ENCODE assay signal across 24 mouse cellular contexts in genomic region chr6:140645931-140646330, GRCm38 (mm10). TPM values are rescaled to one million over a fixed set of nuclear protein-coding genes. Genes with fewer than 3 reads are reported as not detected.
DNase-seq lines count a peak whose midpoint lies in the region; ATAC-seq and TF ChIP-seq lines count a peak whose summit lies in the region.
"Had no signal": no experiment of that assay in that cellular context is flagged by ENCODE, and none has a peak within 500 bp of the region (broad histone marks: within the 10 kb centered on the region; RNA-seq: fewer than 3 reads in every experiment).

No protein-coding gene starts in this region.

- H3K4me2 ChIP-seq in kidney, postnatal 0 days (ENCODE audit: low read length), result no peak overlapping the region
- H3K4me2 ChIP-seq in kidney, embryonic 16.5 days (replicated peaks; ENCODE audit: low read depth, low read length), result no peak overlapping the region
- H3K4me2 ChIP-seq: liver, embryonic 12.5 days; midbrain, embryonic 11.5 days; neural tube, embryonic 12.5 days had no signal

- no peak overlapping the region for H3K4me3 ChIP-seq in kidney, postnatal 0 days (replicated peaks; ENCODE audit: low read depth, low read length)
- H3K4me3 ChIP-seq in kidney, embryonic 16.5 days (ENCODE audit: low read length), result no peak overlapping the region
- H3K4me3 ChIP-seq: forebrain, embryonic 10.5 days; limb, embryonic 10.5 days; liver, embryonic 12.5 days; neural tube, embryonic 12.5 days had no signal

- DNase-seq in CD4-positive, CD25-positive, alpha-beta regulatory T cell, adult 2 months (ENCODE audit: low read depth, low spot score), result peak; percentile 27
- peak; percentile 35 for DNase-seq in kidney, postnatal 0 days (ENCODE audit: low spot score)
- peak; percentile 24 for DNase-seq in lung, postnatal 10 days
- DNase-seq in lung, adult 18-20 months, result no peak
- peak; percentile 61 for DNase-seq in naive thymus-derived CD4-positive, alpha-beta T cell, adult 2 months (ENCODE audit: low read depth)
- DNase-seq in frontal cortex, postnatal 36 days (ENCODE audit: low spot score in 2 of 2), result no peak
- DNase-seq: adrenal gland, postnatal 36 days; cerebellum, adult 11 months; cerebellum, adult 9-11 months; gastrocnemius, postnatal 25 days; kidney, adult 18-20 months; kidney, postnatal 10 days; retina, postnatal 1 day; right cerebral cortex, postnatal 25 days; thymus, postnatal 36 days had no signal

- H3K36me3 ChIP-seq in kidney, postnatal 0 days (ENCODE audit: insufficient read depth, low read length), result peaks cover 30% of the 10 kb centered on the region; the same call in 1 of the 2 replicates
- peaks cover 54% of the 10 kb centered on the region for H3K36me3 ChIP-seq in kidney, embryonic 16.5 days (ENCODE audit: insufficient read depth, low read length)

- no peaks in the 10 kb centered on the region for H3K9me3 ChIP-seq in kidney, postnatal 0 days (replicated peaks; ENCODE audit: low read length)
- H3K9me3 ChIP-seq in kidney, embryonic 16.5 days (ENCODE audit: low read length), result no peaks in the 10 kb centered on the region
- H3K9me3 ChIP-seq: forebrain, embryonic 10.5 days; limb, embryonic 10.5 days; liver, embryonic 12.5 days; neural tube, embryonic 12.5 days had no signal

- TF ChIP-seq CTCF in kidney, postnatal 0 days (IDR thresholded peaks at IDR 0.05; ENCODE audit: low read depth), result peak; percentile 59

- no peak overlapping the region for H3K9ac ChIP-seq in kidney, postnatal 0 days (ENCODE audit: low read depth, low read length)
- no peak overlapping the region for H3K9ac ChIP-seq in kidney, embryonic 16.5 days (replicated peaks; ENCODE audit: low read length)
- H3K9ac ChIP-seq: liver, embryonic 12.5 days; neural tube, embryonic 12.5 days had no signal

- H3K27ac ChIP-seq in kidney, postnatal 0 days, result no peak overlapping the region
- H3K27ac ChIP-seq in kidney, embryonic 16.5 days (ENCODE audit: low read length), result no peak overlapping the region
- H3K27ac ChIP-seq: forebrain, embryonic 10.5 days; limb, embryonic 10.5 days; liver, embryonic 12.5 days; neural tube, embryonic 12.5 days had no signal

- H3K4me1 ChIP-seq in kidney, postnatal 0 days (replicated peaks; ENCODE audit: insufficient read depth, low read length), result no peaks in the 10 kb centered on the region
- H3K4me1 ChIP-seq in kidney, embryonic 16.5 days (ENCODE audit: insufficient read depth, low read length), result no peaks in the 10 kb centered on the region
- H3K4me1 ChIP-seq: forebrain, embryonic 10.5 days; limb, embryonic 10.5 days; liver, embryonic 12.5 days; neural tube, embryonic 12.5 days had no signal

- no peak for ATAC-seq in CD4-positive, CD25-positive, alpha-beta regulatory T cell, adult 4 months
- no peak for ATAC-seq in kidney, postnatal 0 days (replicated peaks; ENCODE audit: low FRiP score, low read depth)
- ATAC-seq in kidney, embryonic 16.5 days (ENCODE audit: low FRiP score, low TSS enrichment), result no peak
- ATAC-seq: forebrain, embryonic 16.5 days; hindbrain, embryonic 16.5 days; liver, embryonic 12.5 days had no signal

- H3K27me3 ChIP-seq in kidney, postnatal 0 days (ENCODE audit: insufficient read depth, low read length), result no peaks in the 10 kb centered on the region
- H3K27me3 ChIP-seq in kidney, embryonic 16.5 days (ENCODE audit: insufficient read depth, low read length), result no peaks in the 10 kb centered on the region
- H3K27me3 ChIP-seq: liver, embryonic 12.5 days; neural tube, embryonic 12.5 days had no signal

RNA-seq across cellular contexts. Expression of gene Aebp2, which starts 23.5 kb away (rescaled TPM):
- polyA plus RNA-seq in CD4-positive, CD25-positive, alpha-beta regulatory T cell, adult 4 months (2017; shearing (Covaris generic)), result 10 to 100 TPM; 23.8 to 39.0 TPM
- polyA plus RNA-seq in kidney, postnatal 0 days (2015; fragmentation: Nextera tagmentation; extraction: Ambion mirVana), result 13.0 and 13.9 TPM in 2 replicates
- 9.4 and 10.8 TPM in 2 replicates for polyA plus RNA-seq in kidney, embryonic 16.5 days (2015; fragmentation: Nextera tagmentation; extraction: Ambion mirVana)

Comparison
In these comparisons a context has a peak if more than half of its experiments do, and no peak if none do; other contexts are left out.
1. DNase-seq: peak in CD4-positive, CD25-positive, alpha-beta regulatory T cell, adult 2 months (single experiment), kidney, postnatal 0 days (single experiment), lung, postnatal 10 days (single experiment) and naive thymus-derived CD4-positive, alpha-beta T cell, adult 2 months (single experiment); none in lung, adult 18-20 months (0 of 2) and frontal cortex, postnatal 36 days (0 of 2).